Mouse (Mus musculus): ENCODE results near the gene Olfr624.
"Not testable (repeated sequence)": the region's sequence is repeated elsewhere in the genome, so short reads cannot be mapped to it uniquely, and the experiment has no call there.

The Olfr624 gene

GRCm38 (mm10) chr7:103671091-103671490 is at the start of gene Olfr624:
Gene Olfr624 (minus strand): TSS chr7:103671191.
- ATAC-seq (ENCODE audit: insufficient number of reproducible peaks, low FRiP score, low TSS enrichment): no peak

DNA sequence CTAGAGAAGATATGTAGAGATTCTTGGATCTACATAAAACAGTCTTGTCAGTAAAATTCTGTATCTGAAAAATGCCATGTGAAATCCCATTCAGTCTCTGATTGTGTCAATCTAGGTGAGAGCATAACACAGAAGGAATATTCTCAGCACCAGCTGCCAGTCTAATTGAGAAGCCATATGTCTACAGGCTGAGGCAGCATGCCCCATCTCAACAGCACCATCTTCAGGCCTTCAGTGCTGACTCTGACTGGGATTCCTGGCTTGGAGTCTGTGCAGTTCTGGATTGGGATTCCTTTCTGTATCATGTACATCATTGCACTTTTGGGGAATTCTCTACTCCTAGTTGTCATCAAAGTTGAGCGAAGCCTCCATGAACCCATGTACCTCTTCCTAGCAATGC is 45.4 kb upstream of the Olfr624 start:
- not testable (repeated sequence) for ATAC-seq (ENCODE audit: insufficient number of reproducible peaks, low FRiP score, low TSS enrichment)

DNA sequence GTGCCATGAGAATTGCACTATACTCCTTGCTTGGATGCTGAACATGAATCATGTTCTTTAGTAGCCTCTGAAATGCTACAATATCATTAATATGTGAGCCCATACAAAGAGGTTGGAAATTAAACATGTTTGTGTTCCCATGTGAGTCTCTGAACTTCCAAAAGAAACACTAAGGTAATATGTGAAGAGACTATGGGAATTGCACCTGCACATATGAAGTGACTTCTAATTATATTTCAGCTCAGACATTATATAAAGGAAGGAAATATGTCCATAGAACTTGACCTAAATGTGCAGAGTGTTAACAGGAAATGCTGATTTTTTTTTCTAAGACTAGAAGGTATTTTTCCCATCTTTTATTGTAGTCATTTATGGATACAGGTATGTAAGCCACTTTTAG is 43.4 kb upstream of the Olfr624 start, which contains the start of gene Olfr243:
Gene Olfr243 (plus strand): TSS at position 301 of the 400 bp plus-strand sequence.
- no peak for ATAC-seq (ENCODE audit: insufficient number of reproducible peaks, low FRiP score, low TSS enrichment)

- ATAC-seq (ENCODE audit: insufficient number of reproducible peaks, low FRiP score, low TSS enrichment): no peak
Measured at GRCm38 (mm10) chr7:103712024-103712423, 41.0 kb upstream of the Olfr624 start.

- no peak for ATAC-seq (ENCODE audit: insufficient number of reproducible peaks, low FRiP score, low TSS enrichment)
Measured at GRCm38 (mm10) chr7:103699469-103699868, 28.5 kb upstream of the Olfr624 start.

DNA sequence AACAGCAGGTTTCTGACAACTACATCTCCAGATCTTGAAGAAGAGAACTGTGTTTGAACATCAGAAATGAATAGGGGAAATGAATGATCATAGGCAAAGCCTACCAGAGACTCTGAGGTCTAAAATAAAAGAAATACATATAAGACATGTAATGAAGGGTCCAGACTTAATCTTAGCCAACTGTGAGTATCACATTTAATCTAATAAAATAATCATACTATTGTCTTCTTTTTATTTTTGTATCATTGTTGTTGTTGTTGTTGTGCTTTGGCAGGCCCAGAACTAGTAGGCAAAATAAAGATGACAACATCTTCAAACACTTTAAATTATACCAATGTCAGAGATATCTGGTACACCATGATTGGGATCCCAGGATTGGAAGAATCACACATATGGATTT is 11.4 kb upstream of the Olfr624 start, which contains the start of gene Olfr625-ps1:
Gene Olfr625-ps1 (plus strand): TSS at position 301 of the 400 bp plus-strand sequence.
- no peak for ATAC-seq (ENCODE audit: insufficient number of reproducible peaks, low FRiP score, low TSS enrichment)

- ATAC-seq (ENCODE audit: insufficient number of reproducible peaks, low FRiP score, low TSS enrichment): no peak
Measured at GRCm38 (mm10) chr7:103663598-103663997, 7.4 kb downstream of the Olfr624 start, which contains the start of gene Olfr623. Gene Olfr623 (minus strand): TSS chr7:103663698.

- ATAC-seq (ENCODE audit: insufficient number of reproducible peaks, low FRiP score, low TSS enrichment): no peak
Measured at GRCm38 (mm10) chr7:103644070-103644469, 26.9 kb downstream of the Olfr624 start.

DNA sequence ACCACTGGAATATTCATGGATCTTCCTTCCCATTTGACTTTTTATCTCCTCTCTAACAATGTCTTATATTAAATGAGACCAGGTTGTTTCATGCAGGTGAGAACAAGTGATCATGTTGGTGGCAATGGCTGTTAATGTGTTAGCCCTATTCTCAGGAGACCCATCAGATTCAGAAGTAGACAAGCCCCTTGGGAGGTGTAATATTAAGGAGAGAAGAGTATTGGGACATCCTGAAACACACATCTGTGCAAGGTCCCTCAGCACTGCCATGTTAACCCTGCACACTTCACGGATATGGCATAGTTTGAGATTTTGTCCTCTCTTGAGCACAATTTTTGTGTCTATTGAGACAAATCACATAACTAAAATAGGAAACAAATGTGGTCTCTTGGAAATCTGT is 28.4 kb downstream of the Olfr624 start, which contains the start of gene Olfr622:
Gene Olfr622 (minus strand): TSS at position 101 of the 400 bp plus-strand sequence.
- ATAC-seq (ENCODE audit: insufficient number of reproducible peaks, low FRiP score, low TSS enrichment): no peak

DNA sequence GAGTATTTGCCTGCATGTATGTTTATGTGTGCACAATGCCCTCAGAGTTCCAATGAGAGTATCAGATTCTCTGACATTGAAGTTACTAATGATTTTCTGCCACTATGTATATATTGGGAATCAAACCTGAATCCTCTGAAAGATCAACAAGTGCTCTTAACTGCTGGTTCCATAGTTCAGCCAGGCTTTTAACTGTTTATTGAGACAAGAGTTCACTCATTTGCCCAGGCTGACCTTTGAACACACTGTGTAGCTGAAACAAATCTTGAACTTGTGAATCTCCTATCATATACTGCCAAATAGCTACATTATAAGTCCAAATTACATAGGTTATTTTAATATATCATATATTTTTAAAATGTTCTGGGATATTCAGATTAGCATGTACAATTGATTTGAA is 34.2 kb downstream of the Olfr624 start:
- no peak for ATAC-seq (ENCODE audit: insufficient number of reproducible peaks, low FRiP score, low TSS enrichment)
